Mouse (Mus musculus): ENCODE results near the gene Spg7.
"Not testable (repeated sequence)": the region's sequence is repeated elsewhere in the genome, so short reads cannot be mapped to it uniquely, and the experiment has no call there.

Spg7 gene

DNA sequence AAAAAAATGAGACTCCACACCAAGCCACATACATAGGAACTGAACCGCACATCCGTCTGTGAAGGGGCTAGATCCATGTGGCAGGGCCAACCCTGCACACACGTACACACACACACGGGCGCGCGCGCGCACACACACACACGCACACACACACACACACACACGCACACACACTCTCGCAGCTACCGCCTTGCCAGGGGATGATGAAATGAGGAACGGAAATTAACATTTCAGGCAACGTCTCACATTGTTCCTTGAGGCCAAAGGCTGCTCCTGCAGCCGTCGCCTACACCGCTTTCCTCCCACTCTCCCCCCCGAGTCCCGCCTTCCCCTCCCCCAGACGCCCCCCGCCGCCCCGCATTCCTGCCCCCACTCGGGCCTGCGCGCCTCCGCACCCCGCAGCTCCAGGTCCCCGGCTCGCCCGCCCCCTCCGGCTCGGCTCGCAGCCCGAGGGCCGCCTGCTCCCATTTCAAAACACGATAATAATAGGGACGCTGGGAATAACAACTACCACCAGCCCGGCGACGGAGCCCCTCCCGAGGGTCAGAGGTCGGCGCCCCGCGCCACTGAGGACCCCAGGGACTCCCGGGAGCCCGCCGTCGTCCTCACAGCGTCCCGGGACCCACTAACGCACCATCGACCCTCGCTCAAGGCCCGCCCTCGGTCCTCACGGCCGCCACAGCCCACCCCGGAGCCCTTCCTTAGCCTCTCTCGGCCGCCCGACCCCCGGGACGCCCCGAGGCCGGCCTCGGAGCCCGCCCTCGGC, 21.6 kb upstream of the Spg7 start:
- DNase-seq (ENCODE audit: low spot score), result peak; percentile 25

DNA sequence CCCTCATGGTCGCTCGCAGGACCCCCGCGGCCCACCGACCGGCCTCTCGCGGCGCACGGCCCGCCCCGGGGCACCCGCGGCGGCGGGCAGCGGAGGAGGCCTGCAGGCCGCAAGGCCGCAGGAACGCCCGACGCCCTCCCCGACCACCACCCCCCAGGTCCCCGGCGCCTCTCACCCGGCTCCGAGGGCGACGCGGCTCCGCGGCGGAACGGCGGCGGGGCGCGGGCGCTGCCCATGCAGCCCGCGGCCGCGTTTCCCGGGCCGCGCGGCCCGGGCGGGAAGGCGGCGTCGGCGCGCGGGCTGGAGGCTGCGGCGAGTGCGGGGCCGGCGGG, 21.0 kb upstream of the Spg7 start:
- no peak for DNase-seq (ENCODE audit: low spot score)

DNA sequence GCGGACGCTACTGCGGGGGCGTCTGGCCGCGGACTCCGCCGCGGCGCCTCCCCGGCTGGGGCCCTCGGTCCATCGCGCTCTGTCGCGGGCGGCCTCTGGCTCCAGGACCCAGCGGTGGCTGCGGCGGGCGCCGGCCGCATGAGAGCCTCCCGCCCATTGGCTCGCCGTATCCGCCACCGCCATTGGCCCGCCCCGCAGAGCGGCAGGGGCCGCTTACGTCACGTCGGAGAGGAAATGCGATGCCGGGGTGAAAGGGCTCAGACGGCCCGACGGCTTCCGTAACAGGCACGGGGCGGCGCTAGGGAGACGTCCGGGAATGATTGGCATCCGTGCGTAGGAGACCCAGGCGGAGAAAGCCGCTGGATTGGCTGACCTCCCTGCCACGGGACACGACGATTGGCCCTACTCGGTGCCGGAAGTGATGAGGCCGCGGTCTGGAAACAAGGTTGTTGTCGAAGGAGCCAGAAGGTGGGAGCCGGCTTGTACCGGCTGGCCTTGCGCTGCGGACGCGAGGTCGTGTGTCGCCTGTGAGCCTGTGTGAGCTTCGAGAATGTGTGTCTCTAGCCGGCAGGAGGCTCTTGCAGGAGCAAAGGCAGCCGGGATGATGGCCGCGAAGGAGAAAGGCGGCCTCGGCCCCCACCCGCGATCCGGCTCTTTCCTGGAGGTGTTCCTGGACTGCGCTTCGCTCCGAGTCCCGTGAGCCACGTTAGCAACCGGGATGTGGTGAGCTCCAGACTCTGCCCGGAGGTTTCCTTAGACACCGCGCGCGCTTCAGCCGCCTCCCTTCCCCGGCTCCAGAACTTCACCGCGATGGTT, 20.4 kb upstream of the Spg7 start, which contains the start of gene Ankrd11:
Gene Ankrd11 (minus strand): TSS at position 120 of the 816 bp plus-strand sequence.
- peak; percentile 100 for DNase-seq (ENCODE audit: low spot score)

DNA sequence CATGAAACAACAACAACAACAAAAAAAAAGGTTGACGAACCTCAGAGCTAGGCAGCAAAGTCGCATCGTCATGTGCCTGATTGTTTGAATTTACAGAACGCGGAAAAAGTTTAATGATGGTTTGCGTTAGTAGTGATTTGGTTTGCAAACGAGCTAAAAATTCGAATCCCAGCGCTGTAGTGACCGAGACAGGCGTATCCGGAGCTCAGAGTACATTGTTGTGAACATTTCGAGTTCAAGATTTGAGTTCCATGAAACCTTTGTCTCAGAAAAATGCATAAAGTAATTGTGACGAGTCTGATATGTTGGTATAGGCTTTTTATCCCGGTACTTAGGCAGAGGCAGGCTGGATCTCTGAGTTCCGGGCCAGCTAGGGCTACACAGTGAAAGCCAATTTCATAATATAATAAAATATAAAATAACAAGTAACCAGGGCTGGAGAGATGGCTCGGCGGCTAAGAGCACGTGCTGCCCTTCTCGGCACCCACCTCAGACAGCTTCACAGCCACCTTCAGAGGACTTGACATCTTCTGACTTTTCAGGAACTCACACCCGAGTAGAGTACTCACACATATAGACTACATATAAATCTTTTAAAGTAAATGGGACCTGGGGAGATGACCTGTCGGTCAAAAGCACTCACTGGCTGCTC, 19.6 kb upstream of the Spg7 start:
- no peak for DNase-seq (ENCODE audit: low spot score)

DNA sequence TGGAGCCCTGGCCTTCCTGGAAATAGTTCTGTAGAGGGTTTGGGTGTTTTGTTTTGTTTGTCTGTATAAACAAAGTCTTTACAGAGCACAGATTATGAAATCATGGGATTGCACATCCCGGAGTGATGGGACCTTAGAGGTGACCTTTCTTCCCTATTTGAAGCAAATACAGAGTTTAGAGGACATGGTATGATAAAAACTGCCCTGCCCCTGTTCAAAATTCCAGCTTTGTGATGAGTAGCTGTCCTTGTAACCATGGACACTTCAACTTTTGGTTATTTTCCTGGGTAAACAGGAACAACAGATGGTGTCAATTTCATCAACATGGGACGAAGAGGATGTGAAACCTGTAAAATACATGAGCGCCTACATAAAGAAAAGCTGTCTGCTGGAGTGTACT, 18.8 kb upstream of the Spg7 start:
- no peak for DNase-seq (ENCODE audit: low spot score)

DNA sequence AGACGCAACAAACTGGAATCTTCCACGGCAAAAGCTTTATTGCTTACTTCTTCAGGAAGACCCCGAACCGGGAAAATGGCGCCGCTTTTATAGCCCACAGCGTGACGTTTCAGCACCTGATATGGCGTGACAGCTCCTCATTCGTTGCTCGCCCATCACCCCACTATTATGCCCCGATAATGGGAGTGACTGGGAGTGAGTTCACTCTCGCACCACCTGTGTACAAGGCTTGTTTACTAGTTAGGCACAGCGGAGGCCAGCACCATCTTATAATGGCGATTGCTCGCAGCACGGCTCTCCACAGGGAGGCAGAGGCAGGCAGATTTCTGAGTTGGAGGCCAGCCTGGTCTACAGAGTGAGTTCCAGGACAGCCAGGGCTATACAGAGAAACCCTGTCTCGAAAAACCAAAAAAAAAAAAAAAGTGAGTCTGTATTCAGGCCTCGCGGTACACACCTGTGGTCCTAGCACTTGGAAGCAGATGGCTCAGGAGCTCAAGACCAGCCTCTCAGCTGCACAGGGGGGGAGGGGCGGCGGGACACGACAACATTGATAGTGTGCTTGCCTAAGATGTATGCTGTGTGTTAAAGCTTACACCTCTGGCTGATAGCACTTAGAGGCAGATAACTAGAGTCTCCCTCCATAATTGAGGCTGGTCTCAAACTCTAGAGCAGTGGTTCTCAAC, 17.9 kb upstream of the Spg7 start:
- not testable (repeated sequence) for DNase-seq (ENCODE audit: low spot score)

DNA sequence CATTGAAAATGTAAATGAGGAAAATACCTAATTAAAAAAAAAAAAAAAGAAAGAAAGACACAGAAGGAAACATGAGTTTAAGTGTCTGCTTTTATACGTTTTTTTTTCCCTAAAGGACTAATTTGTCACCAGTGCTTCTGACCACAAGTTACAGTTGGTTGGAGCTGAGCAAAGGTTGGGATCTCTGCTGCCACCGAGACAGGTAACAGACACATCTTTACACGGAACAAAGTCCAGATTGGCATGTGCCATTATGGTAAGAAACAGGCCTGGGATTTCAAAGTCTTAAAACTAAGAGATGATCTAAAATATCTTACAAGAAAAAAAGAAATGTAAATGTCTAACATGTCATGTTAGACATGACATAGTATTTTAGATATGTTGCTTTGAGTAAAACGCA, 16.0 kb upstream of the Spg7 start:
- DNase-seq (ENCODE audit: low spot score), result no peak

DNA sequence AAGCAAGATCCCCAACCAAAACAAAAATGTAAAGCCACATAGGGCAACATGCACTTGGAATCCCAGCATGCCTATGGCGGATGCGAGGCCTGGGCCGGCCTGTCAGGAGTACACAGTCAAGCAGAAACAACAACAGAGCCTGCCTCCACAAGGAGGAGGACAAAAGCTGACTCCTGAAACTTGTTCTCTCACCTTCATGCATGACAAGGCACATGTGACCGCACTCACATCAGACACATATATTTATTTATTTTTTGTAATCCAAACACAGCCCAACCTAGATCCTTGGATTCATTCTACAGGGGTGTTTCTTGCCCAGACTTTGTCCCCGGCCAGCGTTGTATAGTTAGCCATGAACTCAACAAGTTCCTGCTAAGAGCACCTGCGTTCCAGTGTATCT, 14.9 kb upstream of the Spg7 start:
- no peak for DNase-seq (ENCODE audit: low spot score)

DNA sequence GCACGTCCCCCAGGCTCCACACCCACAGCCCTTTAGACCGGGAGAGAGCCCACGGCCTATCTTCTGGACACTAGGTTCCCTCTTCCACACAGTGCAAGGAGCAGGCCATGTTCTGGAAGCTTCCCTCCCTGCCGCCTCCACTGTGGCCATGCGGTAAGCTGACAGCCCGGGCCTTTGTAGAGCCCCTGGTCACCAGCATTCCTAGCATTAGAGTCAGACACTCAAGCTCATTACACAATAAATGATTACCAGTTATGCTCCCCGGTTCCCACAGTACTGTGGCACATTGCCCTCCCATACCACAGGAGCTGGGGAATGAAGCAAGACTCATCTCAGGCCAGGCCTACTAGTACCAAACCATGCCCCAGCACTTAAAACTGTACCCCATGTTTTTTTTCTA, 14.3 kb upstream of the Spg7 start:
- no peak for DNase-seq (ENCODE audit: low spot score)

DNA sequence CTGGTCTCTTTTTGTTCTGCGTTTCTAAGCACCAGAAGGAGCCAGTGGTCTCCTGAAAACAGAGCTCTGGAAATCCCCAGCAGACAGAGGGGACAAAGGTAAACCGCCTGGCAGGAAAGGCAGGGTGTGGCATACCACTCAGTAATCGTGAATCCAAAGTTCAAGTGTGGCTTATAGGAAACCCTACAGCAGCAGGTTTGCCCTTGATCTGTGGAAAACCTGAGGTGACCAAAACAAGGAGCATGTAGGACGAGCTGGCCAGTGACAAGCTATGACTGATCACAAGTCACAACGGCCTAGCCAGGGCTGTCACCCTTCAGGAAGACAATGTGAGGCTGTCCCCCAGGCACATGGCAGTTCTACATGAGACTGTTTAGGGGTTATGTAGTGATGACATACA, 11.3 kb upstream of the Spg7 start:
- DNase-seq (ENCODE audit: low spot score), result no peak

DNA sequence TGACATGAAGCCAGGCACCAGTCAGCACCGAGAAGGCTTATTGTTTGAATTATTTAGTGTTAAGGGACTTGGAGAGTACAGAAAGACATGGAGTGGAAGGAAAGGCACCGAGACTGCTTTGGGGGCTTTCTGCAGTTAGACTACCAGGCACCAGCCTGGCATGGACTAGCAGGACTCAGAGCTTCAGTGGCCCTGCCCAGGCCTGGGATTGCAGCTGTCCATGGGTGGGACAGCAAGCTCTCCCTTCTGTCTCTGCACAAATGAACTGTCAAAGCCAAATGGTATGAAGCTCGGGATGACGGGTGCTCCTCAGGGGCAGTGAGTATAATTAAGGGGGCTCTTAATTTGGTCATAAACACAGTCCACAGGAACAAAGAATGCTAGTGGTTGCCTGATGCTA, 1.3 kb downstream of the Spg7 start:
- no peak for DNase-seq (ENCODE audit: low spot score)

DNA sequence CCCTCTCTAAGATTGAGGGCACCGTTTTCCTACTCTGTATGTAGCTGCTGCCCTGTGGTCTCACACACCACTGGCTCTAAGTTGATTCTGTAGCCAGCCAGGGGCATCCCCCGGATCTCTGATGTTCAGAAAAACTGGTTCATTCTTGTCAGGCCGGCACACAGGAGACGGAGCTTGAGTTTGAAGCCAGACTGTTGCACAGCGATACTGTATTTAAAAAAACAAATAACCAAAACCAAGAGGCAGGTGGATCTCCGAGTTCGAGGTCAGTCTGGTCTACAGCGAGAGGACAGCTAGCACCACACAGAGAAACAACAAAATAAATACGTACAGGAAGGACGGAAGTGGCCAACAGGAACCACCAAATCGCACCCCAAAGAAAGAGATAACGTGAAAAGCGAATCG, 2.1 kb downstream of the Spg7 start:
- DNase-seq (ENCODE audit: low spot score), result no peak

DNA sequence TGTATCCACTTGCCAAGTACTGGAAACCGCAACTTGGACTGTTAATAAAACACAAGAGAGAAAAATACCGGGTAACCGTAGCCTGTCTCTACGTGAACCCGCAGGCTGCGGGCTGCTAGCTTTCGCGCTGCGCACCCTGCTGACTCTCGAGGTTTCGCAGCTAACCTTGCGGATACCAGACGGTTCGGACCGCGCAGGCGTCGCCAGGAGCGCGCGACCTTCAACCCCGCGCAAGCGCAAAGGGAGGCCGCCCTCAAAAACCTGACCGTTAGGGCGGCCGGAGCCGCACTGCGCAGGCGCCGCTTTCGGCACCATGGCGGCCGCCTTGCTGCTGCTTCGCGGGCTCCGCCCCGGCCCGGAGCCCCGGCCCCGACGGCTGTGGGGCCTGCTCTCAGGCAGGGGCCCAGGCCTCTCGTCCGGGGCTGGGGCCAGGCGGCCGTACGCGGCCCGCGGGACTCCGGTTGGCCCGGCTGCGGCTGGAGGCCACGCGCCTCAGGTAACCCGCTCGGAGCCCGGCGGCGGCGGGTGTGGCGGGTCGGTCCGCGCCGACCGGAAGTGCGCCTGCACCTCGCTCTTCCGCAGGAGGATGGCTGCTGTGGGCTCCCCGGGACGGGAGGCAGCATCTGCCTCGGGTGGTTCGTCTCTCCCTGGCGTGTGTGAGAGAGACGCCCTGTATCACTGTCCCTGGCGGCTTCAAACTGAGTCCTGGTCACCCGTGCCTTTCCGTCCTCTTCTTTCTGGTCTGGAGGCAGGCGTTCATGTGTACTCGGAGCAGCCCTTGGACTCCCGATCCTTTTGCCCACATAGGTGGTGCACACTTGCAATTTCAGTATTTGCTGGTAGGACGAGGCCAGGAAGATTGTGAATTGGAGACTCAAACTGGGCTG, 2.7 kb downstream of the Spg7 start:
- DNase-seq (ENCODE audit: low spot score), result peak; percentile 88

DNA sequence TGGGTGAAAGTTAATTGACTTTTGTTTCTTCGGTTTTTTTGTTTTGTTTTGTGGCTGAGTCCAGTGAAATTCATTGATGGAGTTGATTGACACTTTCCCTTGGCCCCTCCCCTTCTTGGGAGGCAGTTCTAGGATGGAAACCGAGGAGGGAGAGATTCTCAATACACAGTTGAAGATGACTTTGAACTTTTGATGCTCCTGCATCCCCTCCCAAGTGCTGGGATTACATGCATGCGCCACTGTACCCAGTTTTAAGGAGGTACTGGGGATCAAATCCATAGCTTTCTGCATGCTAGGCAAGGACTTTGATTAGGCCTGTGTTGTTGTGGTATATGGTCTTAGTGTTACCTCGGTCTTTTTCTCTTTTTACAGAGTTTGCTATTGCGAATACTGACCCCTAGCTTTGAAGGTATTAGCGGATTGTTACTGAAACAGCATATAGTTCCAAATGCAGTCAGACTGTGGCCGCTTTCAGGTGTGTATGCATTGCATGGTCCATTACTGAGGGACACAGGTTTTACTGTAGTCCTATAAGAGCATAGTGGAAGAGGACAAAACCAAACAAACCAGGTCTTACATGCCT, 3.5 kb downstream of the Spg7 start:
- no peak for DNase-seq (ENCODE audit: low spot score)

DNA sequence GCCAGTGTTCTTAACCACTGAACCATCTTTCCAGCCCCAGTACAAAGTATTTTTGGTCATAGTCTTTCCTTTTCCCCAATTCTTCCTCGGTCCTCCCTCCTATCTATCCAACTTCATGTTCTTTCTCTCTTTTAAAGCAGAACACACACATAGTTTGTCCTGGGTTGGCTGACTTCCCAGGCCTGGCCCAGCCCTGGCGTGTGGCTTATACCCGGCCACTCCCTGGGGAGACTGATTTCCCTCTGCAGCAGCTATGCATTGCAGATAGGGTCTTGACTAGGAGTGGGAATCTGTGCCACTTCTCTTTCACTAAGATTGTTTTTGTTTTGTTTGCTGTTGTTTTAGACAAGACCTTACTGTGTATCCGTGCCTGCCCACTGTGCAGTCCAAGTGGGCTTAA, 8.4 kb downstream of the Spg7 start:
- DNase-seq (ENCODE audit: low spot score), result no peak

DNA sequence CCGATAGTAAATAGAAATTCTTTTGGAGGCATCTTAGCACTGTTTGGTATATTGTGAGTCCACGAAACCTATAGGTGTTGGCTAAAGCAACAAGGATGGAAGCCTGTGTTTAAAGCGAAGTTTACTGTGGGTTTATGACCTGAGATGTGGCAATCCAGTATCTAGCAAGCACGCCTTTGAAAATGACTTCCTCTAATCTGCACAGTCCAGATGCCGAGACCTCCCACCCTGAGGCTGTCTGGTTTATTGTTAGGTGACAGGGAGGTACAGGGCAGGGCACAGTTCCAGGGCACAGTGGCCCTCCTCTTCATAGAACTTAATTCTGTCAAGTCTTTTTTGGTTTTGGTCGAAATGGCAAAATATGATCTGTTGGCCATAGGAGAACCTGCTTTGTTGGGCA, 14.5 kb downstream of the Spg7 start:
- no peak for DNase-seq (ENCODE audit: low spot score)

DNA sequence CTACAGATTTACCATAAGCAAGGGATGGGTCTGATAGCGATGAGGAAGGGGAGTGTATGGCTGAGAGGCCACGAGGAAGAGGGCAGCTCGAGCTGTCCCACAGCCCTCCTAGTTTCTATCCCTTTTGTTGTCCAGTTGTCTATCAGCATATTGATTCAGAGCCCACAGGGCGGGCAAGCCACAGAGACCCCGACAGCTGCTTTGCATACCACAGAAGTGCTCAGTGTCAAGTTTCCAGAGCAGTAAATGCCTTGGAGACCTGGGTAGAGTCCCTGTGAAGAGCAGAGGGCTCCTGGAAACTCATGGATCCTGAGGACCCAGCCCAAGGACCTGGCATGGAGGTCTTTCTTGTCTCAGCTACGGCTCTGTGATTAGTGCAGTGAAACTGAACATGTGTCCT, 20.3 kb downstream of the Spg7 start:
- DNase-seq (ENCODE audit: low spot score), result no peak

DNA sequence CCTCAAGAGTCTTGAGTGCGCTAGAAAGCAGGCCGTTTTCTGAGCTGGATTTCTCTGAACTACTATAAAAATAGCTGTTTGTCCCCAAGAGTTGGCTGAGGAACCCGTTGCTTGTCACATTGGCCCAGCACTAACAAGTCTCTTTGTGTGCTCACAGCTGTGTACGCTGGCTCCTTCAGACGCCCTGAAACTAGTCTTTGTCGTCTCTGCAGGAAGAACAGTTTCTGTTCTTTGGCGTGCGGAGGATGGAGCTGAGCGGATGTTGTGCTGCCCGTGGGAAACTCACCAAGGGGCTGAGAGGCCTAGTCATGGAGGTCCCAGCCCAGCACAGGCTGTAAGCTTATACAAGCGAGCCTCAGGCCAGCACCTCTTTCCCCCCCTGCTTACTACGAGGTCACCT, 20.9 kb downstream of the Spg7 start:
- DNase-seq (ENCODE audit: low spot score), result peak; percentile 51

DNA sequence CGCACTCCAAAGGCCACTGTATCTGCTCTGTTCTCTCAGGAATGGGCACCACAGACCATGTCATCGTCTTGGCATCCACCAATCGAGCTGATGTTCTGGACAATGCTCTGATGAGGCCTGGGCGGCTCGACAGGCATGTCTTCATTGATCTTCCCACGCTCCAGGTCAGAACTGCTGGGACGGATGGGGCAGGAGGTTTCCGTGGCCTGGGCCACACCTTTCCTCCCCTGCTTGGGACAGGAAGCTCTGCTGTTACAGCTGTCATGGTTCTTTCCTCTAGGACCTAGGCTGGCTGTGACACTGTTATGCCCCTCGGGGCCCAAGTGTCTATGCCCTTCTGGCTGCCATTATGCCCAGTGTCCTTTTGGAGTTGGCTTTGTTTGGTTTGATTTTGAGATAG, 24.5 kb downstream of the Spg7 start:
- DNase-seq (ENCODE audit: low spot score), result no peak

DNA sequence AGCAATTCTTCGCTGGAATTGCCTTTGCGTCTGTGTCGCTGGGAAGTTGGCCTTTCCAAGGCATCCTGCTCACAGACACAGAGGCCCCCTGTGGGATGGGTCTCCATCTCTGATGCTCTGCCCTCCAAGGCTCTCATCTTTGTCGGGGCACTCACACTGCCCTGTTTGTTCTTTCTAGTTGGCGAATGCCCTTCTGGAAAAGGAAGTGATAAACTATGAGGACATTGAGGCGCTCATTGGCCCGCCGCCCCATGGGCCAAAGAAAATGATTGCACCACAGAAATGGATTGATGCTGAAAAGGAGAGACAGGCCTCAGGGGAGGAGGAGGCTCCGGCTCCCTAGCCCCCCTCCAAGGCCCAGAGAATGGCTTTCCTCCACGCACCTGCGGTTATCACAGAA, 34.5 kb downstream of the Spg7 start:
- no peak for DNase-seq (ENCODE audit: low spot score)
